19 mouse cellular contexts compared by ENCODE assay signal in genomic region chr9:106483136-106483535, GRCm38 (mm10). TPM values are rescaled to one million over a fixed set of nuclear protein-coding genes. Genes with fewer than 3 reads are reported as not detected.
"Had no signal": no experiment of that assay in that cellular context is flagged by ENCODE, and none has a peak within 500 bp of the region (broad histone marks: within the 10 kb centered on the region; RNA-seq: fewer than 3 reads in every experiment).

No protein-coding gene starts in this region.

- H3K27ac ChIP-seq: midbrain, embryonic 10.5 days; midbrain, embryonic 12.5 days; neural tube, embryonic 13.5 days; neural tube, embryonic 15.5 days; stomach, embryonic 15.5 days had no signal

- H3K4me3 ChIP-seq: midbrain, embryonic 10.5 days; midbrain, embryonic 12.5 days; myocyte; neural tube, embryonic 13.5 days; neural tube, embryonic 15.5 days; stomach, embryonic 15.5 days had no signal

- H3K27me3 ChIP-seq: midbrain, embryonic 12.5 days; neural tube, embryonic 13.5 days; neural tube, embryonic 15.5 days; stomach, embryonic 15.5 days had no signal

- DNase-seq: lung, adult 18-20 months; lung, embryonic 14.5 days; lung, postnatal 10 days; midbrain, embryonic 14.5 days; retina, postnatal 1 day; right cerebral cortex, adult 18-20 months; thymus, adult 18-20 months; thymus, postnatal 36 days had no signal

- H3K4me2 ChIP-seq: lung, embryonic 14.5 days; midbrain, embryonic 12.5 days; neural tube, embryonic 13.5 days; neural tube, embryonic 15.5 days; stomach, embryonic 15.5 days had no signal

- ATAC-seq: midbrain, embryonic 16.5 days had no signal

- H3K9ac ChIP-seq: lung, embryonic 14.5 days; midbrain, embryonic 12.5 days; neural tube, embryonic 13.5 days; neural tube, embryonic 15.5 days; stomach, embryonic 15.5 days had no signal

- H3K9me3 ChIP-seq: midbrain, embryonic 10.5 days; midbrain, embryonic 12.5 days; neural tube, embryonic 13.5 days; neural tube, embryonic 15.5 days; stomach, embryonic 15.5 days had no signal

RNA-seq across cellular contexts. Expression of gene Iqcf1, which starts 16.6 kb away (rescaled TPM):
- polyA plus RNA-seq: lung, embryonic 14.5 days; lung, embryonic 16.5 days; midbrain, embryonic 10.5 days; midbrain, embryonic 12.5 days; midbrain, embryonic 14.5 days; midbrain, embryonic 16.5 days; myocyte; neural tube, embryonic 11.5 days; neural tube, embryonic 13.5 days; neural tube, embryonic 15.5 days; spleen, adult 2 months; stomach, embryonic 15.5 days; thymus, postnatal 0 days had no signal
